Mouse (Mus musculus) megakaryocyte, embryonic 14.5 days (primary cell): ENCODE results near the gene Il6.

Source experiments
- FLI1 ChIP-seq: IDR thresholded peaks from 2 replicates; pipeline ENCODE4 v1.6.1; 2012; ENCODE audit warnings: low read length, inconsistent platforms, mixed read lengths
- GATA1 ChIP-seq: IDR thresholded peaks from 3 replicates; pipeline ENCODE4 v1.6.1; 2012; ENCODE audit warnings: mixed read lengths, low read length, inconsistent platforms, borderline replicate concordance

DNA sequence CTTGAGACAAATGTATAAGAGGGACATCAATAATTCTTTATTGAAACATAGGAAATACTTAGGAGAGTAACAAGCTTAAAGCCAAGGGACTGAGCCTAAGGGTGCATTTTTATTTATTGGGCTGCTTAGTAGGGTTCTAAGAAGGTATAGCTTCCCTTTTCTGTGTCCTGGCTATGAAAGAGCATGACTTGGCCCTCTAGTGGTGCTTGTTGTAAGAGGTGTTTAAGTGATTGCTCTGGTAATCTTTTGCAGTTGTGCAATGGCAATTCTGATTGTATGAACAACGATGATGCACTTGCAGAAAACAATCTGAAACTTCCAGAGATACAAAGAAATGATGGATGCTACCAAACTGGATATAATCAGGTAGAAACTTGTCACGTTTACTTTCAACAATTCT is 1.7 kb downstream of the Il6 start:
- TF ChIP-seq GATA1 (no peak), FLI1 (no peak)
